Mouse (Mus musculus): Measurements from ENCODE around the gene 1110032A03Rik. TPM values are rescaled to one million over a fixed set of nuclear protein-coding genes. Genes with fewer than 3 reads are reported as not detected.

The 1110032A03Rik gene
- 19.7 and 25.8 TPM in 2 replicates for polyA plus RNA-seq (2016; fragmentation: Nextera tagmentation; extraction: Ambion mirVana)

GRCm38 (mm10) chr9:50774991-50775612 lies at the start of gene 1110032A03Rik, which contains the start of gene Alg9:
Gene 1110032A03Rik, minus strand, starts transcription at chr9:50775520.
Gene Alg9, plus strand, starts transcription at chr9:50775019.
- Histone ChIP-seq H3K9me3 (replicated peaks) (no peaks in the 10 kb centered on the region), H3K4me1 (peaks cover 21% of the 10 kb centered on the region), H3K27me3 (ENCODE audit: low read depth, poor library complexity, severe bottlenecking) (no peaks in the 10 kb centered on the region), H3K27ac (peak within 1 kb of the TSS; percentile 96), H3K4me3 (peak within 1 kb of the TSS; percentile 90), H3K36me3 (peaks cover 47% of the 10 kb centered on the region)
- under 1% methylated on average over 49 of the region's 51 CpGs for WGBS
- DNase-seq (ENCODE audit: low spot score) = peak; percentile 94

- no peaks in the 10 kb centered on the region for H3K9me3 ChIP-seq (replicated peaks)
- no peak overlapping the region for H3K27ac ChIP-seq
- no peaks in the 10 kb centered on the region for H3K4me1 ChIP-seq
- no peak overlapping the region for H3K4me3 ChIP-seq
- peaks cover 56% of the 10 kb centered on the region for H3K36me3 ChIP-seq
- DNase-seq (ENCODE audit: low spot score) = no peak
- 90% methylated on average over 11 of the region's 11 CpGs for WGBS
- no peaks in the 10 kb centered on the region for H3K27me3 ChIP-seq (ENCODE audit: low read depth, poor library complexity, severe bottlenecking)
These were observed 48.6 kb upstream of the 1110032A03Rik start for GRCm38 (mm10) chr9:50823779-50824453.

GRCm38 (mm10) chr9:50822216-50822615 lies 46.9 kb upstream of the 1110032A03Rik start:
- DNase-seq (ENCODE audit: low spot score) = no peak
- Histone ChIP-seq H3K4me1 (no peaks in the 10 kb centered on the region), H3K36me3 (peaks cover 58% of the 10 kb centered on the region), H3K27me3 (ENCODE audit: low read depth, poor library complexity, severe bottlenecking) (no peaks in the 10 kb centered on the region), H3K27ac (no peak overlapping the region), H3K4me3 (no peak overlapping the region), H3K9me3 (replicated peaks) (no peaks in the 10 kb centered on the region)
- WGBS = 93% methylated on average over 5 of the region's 5 CpGs

- DNase-seq (ENCODE audit: low spot score) = no peak
- H3K27me3 ChIP-seq (ENCODE audit: low read depth, poor library complexity, severe bottlenecking) = no peaks in the 10 kb centered on the region
- 95% methylated on average over 6 of the region's 6 CpGs for WGBS
- no peaks in the 10 kb centered on the region for H3K9me3 ChIP-seq (replicated peaks)
- no peak overlapping the region for H3K27ac ChIP-seq
- H3K4me3 ChIP-seq = no peak overlapping the region
- no peaks in the 10 kb centered on the region for H3K4me1 ChIP-seq
- peaks cover 63% of the 10 kb centered on the region for H3K36me3 ChIP-seq
These were observed 46.3 kb upstream of the 1110032A03Rik start for GRCm38 (mm10) chr9:50821651-50822050.

- Histone ChIP-seq H3K27ac (no peak overlapping the region), H3K36me3 (peaks cover 77% of the 10 kb centered on the region), H3K27me3 (ENCODE audit: low read depth, poor library complexity, severe bottlenecking) (no peaks in the 10 kb centered on the region), H3K4me1 (no peaks in the 10 kb centered on the region), H3K9me3 (replicated peaks) (no peaks in the 10 kb centered on the region), H3K4me3 (no peak overlapping the region)
- no peak for DNase-seq (ENCODE audit: low spot score)
- 93% methylated on average over 6 of the region's 6 CpGs for WGBS
These were observed 44.4 kb upstream of the 1110032A03Rik start for GRCm38 (mm10) chr9:50819716-50820115.

GRCm38 (mm10) chr9:50818050-50818449 lies 42.7 kb upstream of the 1110032A03Rik start:
- peaks cover 80% of the 10 kb centered on the region for H3K36me3 ChIP-seq

GRCm38 (mm10) chr9:50816512-50816911 lies 41.2 kb upstream of the 1110032A03Rik start:
- Histone ChIP-seq H3K27me3 (ENCODE audit: low read depth, poor library complexity, severe bottlenecking) (no peaks in the 10 kb centered on the region), H3K27ac (no peak overlapping the region), H3K4me3 (no peak overlapping the region), H3K36me3 (peaks cover 78% of the 10 kb centered on the region), H3K9me3 (replicated peaks) (no peaks in the 10 kb centered on the region), H3K4me1 (no peaks in the 10 kb centered on the region)
- 89% methylated on average over 1 of the region's 1 CpGs for WGBS
- DNase-seq (ENCODE audit: low spot score) = no peak

More at GRCm38 (mm10) chr9:50818050-50818449, 42.7 kb upstream of the 1110032A03Rik start:
- Histone ChIP-seq H3K27ac (no peak overlapping the region), H3K4me1 (no peaks in the 10 kb centered on the region), H3K9me3 (replicated peaks) (no peaks in the 10 kb centered on the region), H3K27me3 (ENCODE audit: low read depth, poor library complexity, severe bottlenecking) (no peaks in the 10 kb centered on the region), H3K4me3 (no peak overlapping the region)
- DNase-seq (ENCODE audit: low spot score) = no peak
- 92% methylated on average over 6 of the region's 6 CpGs for WGBS

- DNase-seq (ENCODE audit: low spot score) = no peak
- Histone ChIP-seq H3K4me1 (no peaks in the 10 kb centered on the region), H3K27me3 (ENCODE audit: low read depth, poor library complexity, severe bottlenecking) (no peaks in the 10 kb centered on the region), H3K27ac (no peak overlapping the region), H3K4me3 (no peak overlapping the region), H3K9me3 (replicated peaks) (no peaks in the 10 kb centered on the region), H3K36me3 (peaks cover 78% of the 10 kb centered on the region)
- WGBS = 97% methylated on average over 4 of the region's 4 CpGs
These were observed 40.3 kb upstream of the 1110032A03Rik start for GRCm38 (mm10) chr9:50815666-50816065.

- H3K36me3 ChIP-seq = peaks cover 86% of the 10 kb centered on the region
These were observed 38.5 kb upstream of the 1110032A03Rik start for GRCm38 (mm10) chr9:50813796-50814195.

GRCm38 (mm10) chr9:50811746-50812145 lies 36.4 kb upstream of the 1110032A03Rik start:
- H3K27me3 ChIP-seq (ENCODE audit: low read depth, poor library complexity, severe bottlenecking) = no peaks in the 10 kb centered on the region
- no peaks in the 10 kb centered on the region for H3K4me1 ChIP-seq
- WGBS = 80% methylated on average over 2 of the region's 2 CpGs
- DNase-seq (ENCODE audit: low spot score) = no peak
- no peaks in the 10 kb centered on the region for H3K9me3 ChIP-seq (replicated peaks)
- no peak overlapping the region for H3K4me3 ChIP-seq
- peaks cover 90% of the 10 kb centered on the region for H3K36me3 ChIP-seq
- no peak overlapping the region for H3K27ac ChIP-seq

More at GRCm38 (mm10) chr9:50813796-50814195, 38.5 kb upstream of the 1110032A03Rik start:
- 96% methylated on average over 5 of the region's 5 CpGs for WGBS
- Histone ChIP-seq H3K4me1 (no peaks in the 10 kb centered on the region), H3K4me3 (no peak overlapping the region), H3K9me3 (replicated peaks) (no peaks in the 10 kb centered on the region), H3K27me3 (ENCODE audit: low read depth, poor library complexity, severe bottlenecking) (no peaks in the 10 kb centered on the region), H3K27ac (no peak overlapping the region)
- DNase-seq (ENCODE audit: low spot score) = no peak

GRCm38 (mm10) chr9:50811187-50811586 lies 35.9 kb upstream of the 1110032A03Rik start:
- no peak overlapping the region for H3K4me3 ChIP-seq
- DNase-seq (ENCODE audit: low spot score) = no peak
- peaks cover 90% of the 10 kb centered on the region for H3K36me3 ChIP-seq
- no peaks in the 10 kb centered on the region for H3K4me1 ChIP-seq
- H3K27me3 ChIP-seq (ENCODE audit: low read depth, poor library complexity, severe bottlenecking) = no peaks in the 10 kb centered on the region
- 96% methylated on average over 7 of the region's 7 CpGs for whole genome bisulfite sequencing
- no peak overlapping the region for H3K27ac ChIP-seq
- H3K9me3 ChIP-seq (replicated peaks) = no peaks in the 10 kb centered on the region

GRCm38 (mm10) chr9:50809146-50809545 lies 33.8 kb upstream of the 1110032A03Rik start:
- H3K36me3 ChIP-seq = peaks cover 90% of the 10 kb centered on the region
- no peak overlapping the region for H3K4me3 ChIP-seq
- no peaks in the 10 kb centered on the region for H3K4me1 ChIP-seq
- no peak overlapping the region for H3K27ac ChIP-seq
- H3K27me3 ChIP-seq (ENCODE audit: low read depth, poor library complexity, severe bottlenecking) = no peaks in the 10 kb centered on the region
- 89% methylated on average over 13 of the region's 13 CpGs for WGBS
- H3K9me3 ChIP-seq (replicated peaks) = no peaks in the 10 kb centered on the region
- no peak for DNase-seq (ENCODE audit: low spot score)

GRCm38 (mm10) chr9:50808471-50808870 lies 33.2 kb upstream of the 1110032A03Rik start:
- H3K4me1 ChIP-seq = no peaks in the 10 kb centered on the region
- H3K9me3 ChIP-seq (replicated peaks) = no peaks in the 10 kb centered on the region
- H3K27me3 ChIP-seq (ENCODE audit: low read depth, poor library complexity, severe bottlenecking) = no peaks in the 10 kb centered on the region
- peaks cover 90% of the 10 kb centered on the region for H3K36me3 ChIP-seq
- DNase-seq (ENCODE audit: low spot score) = no peak
- no peak overlapping the region for H3K27ac ChIP-seq
- H3K4me3 ChIP-seq = no peak overlapping the region
- 89% methylated on average over 6 of the region's 6 CpGs for WGBS

All from limb, embryonic 10.5 days (tissue).